Mouse (Mus musculus) forebrain, embryonic 14.5 days (tissue): ENCODE results near the gene Rsf1. TPM values are rescaled to one million over a fixed set of nuclear protein-coding genes. Genes with fewer than 3 reads are reported as not detected.

Source experiments
- ATAC-seq: fragments of 200-750 bp; cut with Nextera tagmentation; 2 replicates; pipeline ENCODE4 v1.8.0; 2017; ENCODE audit warnings: mild to moderate bottlenecking, moderate library complexity
- DNase-seq: peaks from one replicate; pipeline ENCODE4 v3.0.0-alpha.2; 2015; ENCODE audit warnings: low spot score
- H3K27ac ChIP-seq: fragments of 300-500 bp; sonication (generic); 2 replicates; pipeline ENCODE4 v1.5.1; 2014; ENCODE audit warnings: low read depth, mild to moderate bottlenecking, control low read depth, low read length, moderate library complexity
- H3K27me3 ChIP-seq: fragments of 300-500 bp; sonication (generic); replicated peaks from 2 replicates; pipeline ENCODE4 v1.6.1; 2014; ENCODE audit warnings: low read length, control low read depth, mixed read lengths; ENCODE audit not compliant: control insufficient read depth, insufficient read depth
- H3K36me3 ChIP-seq: fragments of 300-500 bp; sonication (generic); 2 replicates; pipeline ENCODE4 v1.6.1; 2014; ENCODE audit warnings: low read length, control low read depth; ENCODE audit not compliant: control insufficient read depth, insufficient read depth
- H3K4me1 ChIP-seq: fragments of 300-500 bp; sonication (generic); 2 replicates; pipeline ENCODE4 v1.6.1; 2014; ENCODE audit warnings: antibody characterized with exemption, low read length, control low read depth; ENCODE audit not compliant: control insufficient read depth, insufficient read depth
- H3K4me2 ChIP-seq: fragments of 300-500 bp; sonication (generic); 2 replicates; pipeline ENCODE4 v1.6.1; 2014; ENCODE audit warnings: mild to moderate bottlenecking, control low read depth, low read length
- H3K4me3 ChIP-seq: fragments of 300-500 bp; sonication (generic); 2 replicates; pipeline ENCODE4 v1.5.1; 2014; ENCODE audit warnings: low read depth, low read length, control low read depth
- H3K9ac ChIP-seq: fragments of 300-500 bp; sonication (generic); 2 replicates; pipeline ENCODE4 v1.6.1; 2014; ENCODE audit warnings: mild to moderate bottlenecking, low read length, control low read depth, moderate library complexity
- H3K9me3 ChIP-seq: fragments of 300-500 bp; sonication (generic); replicated peaks from 2 replicates; pipeline ENCODE4 v1.6.1; 2016; ENCODE audit warnings: low read length, control low read depth, mixed read lengths; ENCODE audit not compliant: control insufficient read depth
- whole genome bisulfite sequencing: fragments of 180-500 bp; shearing (Covaris S2); extraction: QIAGEN DNeasy Blood & Tissue Kit; methylation state at CpG from one replicate; pipeline ENCODE4 v1.1.7; 2014; 5-methylcytosine and 5-hydroxymethylcytosine counted together
- polyA plus RNA-seq: library from polyadenylated mRNA; unstranded; fragments of >200 nt; fragmentation: Nextera tagmentation; extraction: Ambion mirVana; gene quantifications from 2 replicates; pipeline ENCODE4 v1.2.1, GENCODE M21; 2014

Gene Rsf1
- polyA plus RNA-seq, 1 experiment from 2014 or later, result 21.4 TPM

DNA sequence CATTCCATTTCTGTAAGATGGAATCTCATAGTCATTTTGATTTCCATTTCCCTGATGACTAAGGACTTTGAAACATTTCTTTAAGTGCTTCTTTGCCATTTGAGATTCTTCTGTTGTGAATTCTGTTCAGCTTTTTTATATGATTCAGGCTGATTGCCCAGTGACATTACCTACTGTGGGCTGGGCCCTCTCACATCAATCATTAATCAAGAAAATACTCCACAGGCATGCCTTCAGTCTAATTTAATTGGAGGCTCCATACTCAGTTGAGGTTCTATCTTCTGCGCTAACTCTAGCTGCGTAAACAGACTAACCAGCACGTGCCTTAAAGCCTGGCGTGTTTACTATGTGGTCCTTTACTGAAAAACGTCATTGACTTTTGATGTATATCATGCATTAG lies 41.7 kb downstream of the Rsf1 start:
- no peaks in the 10 kb centered on the region for H3K4me1 ChIP-seq
- no peak overlapping the region for H3K27ac ChIP-seq
- no peaks in the 10 kb centered on the region for H3K9me3 ChIP-seq
- peaks cover 15% of the 10 kb centered on the region; the same call in 1 of the 2 replicates for H3K36me3 ChIP-seq
- no peaks in the 10 kb centered on the region for H3K27me3 ChIP-seq
- ATAC-seq (no peak), DNase-seq (no peak)
- H3K4me2 ChIP-seq, result no peak overlapping the region
- 98% methylated on average over 5 of the region's 5 CpGs for WGBS
- H3K9ac ChIP-seq, result no peak overlapping the region
- H3K4me3 ChIP-seq, result no peak overlapping the region

DNA sequence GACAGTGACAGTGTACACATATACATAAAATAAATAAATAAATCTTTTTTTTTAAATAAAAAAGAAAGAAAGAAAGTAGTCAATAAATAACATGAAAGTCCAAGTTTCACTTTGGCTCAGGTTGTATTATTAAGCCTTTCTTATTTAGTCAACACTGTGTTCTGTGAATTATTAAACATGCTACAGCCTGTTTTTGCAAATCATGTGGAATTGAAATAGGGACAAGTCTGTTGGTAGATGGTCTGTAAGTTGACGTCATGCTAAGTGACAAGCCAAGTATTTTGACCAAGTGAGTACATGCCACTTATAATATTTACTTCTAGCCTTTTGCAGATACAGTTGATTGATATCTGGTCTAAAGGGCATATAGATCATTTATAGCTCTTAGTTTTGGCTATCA lies 43.0 kb downstream of the Rsf1 start:
- Histone ChIP-seq H3K9ac (no peak overlapping the region), H3K36me3 (peaks cover 13% of the 10 kb centered on the region; the same call in 1 of the 2 replicates), H3K4me3 (no peak overlapping the region), H3K27me3 (no peaks in the 10 kb centered on the region), H3K4me2 (no peak overlapping the region), H3K9me3 (no peaks in the 10 kb centered on the region), H3K27ac (no peak overlapping the region), H3K4me1 (no peaks in the 10 kb centered on the region)
- WGBS, result 92% methylated on average over 1 of the region's 1 CpGs
- DNase-seq (no peak), ATAC-seq (no peak)

DNA sequence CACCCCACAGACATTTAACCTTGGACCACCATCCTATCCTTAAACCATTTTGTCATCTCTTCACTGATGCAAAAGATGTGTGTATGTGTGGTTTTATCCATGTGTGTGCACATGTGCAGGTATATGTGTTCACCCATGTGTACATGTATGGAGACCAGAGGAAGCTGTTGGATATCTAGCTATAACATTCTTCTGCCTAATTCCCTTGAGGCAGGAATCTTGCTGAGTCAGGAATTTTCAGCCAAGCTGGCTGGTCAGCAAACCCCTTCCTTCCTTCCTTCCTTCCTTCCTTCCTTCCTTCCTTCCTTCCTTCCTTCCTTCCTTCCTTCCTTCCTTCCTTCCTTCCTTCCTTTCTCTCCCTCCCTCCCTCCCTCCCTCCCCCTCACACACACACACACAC lies 43.7 kb downstream of the Rsf1 start:
- H3K4me2 ChIP-seq, result no peak overlapping the region
- H3K27ac ChIP-seq, result no peak overlapping the region
- DNase-seq, result no peak
- no peak for ATAC-seq
- 0 out of 2 replicates have a peak, but pooled peaks cover 6% of the 10 kb centered on the region for H3K36me3 ChIP-seq
- H3K4me1 ChIP-seq, result no peaks in the 10 kb centered on the region
- H3K9me3 ChIP-seq, result no peaks in the 10 kb centered on the region
- no peaks in the 10 kb centered on the region for H3K27me3 ChIP-seq
- no peak overlapping the region for H3K9ac ChIP-seq
- no peak overlapping the region for H3K4me3 ChIP-seq

DNA sequence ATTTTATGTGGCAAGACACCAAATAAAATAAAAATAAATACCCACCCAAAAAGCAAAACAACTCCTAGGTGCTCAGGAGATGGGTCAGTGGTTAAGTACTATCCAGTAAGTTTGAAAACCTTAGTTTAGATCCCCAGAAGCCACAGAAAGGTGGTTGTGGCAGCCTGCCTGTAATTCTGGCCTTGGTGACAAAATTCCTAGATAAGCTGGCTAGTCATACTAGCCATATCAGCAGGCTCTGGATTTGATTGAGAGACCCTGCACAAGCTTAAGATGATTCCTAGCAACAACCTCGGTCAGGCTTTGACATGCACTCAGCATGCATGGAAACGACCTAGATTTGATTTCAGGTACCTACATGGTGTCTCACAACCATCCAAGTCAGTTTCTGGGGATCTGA lies 49.7 kb downstream of the Rsf1 start:
- Histone ChIP-seq H3K27ac (no peak overlapping the region), H3K9me3 (no peaks in the 10 kb centered on the region), H3K27me3 (no peaks in the 10 kb centered on the region), H3K9ac (no peak overlapping the region), H3K36me3 (no peaks in the 10 kb centered on the region), H3K4me1 (no peaks in the 10 kb centered on the region), H3K4me2 (no peak overlapping the region), H3K4me3 (no peak overlapping the region)
- 76% methylated on average over 2 of the region's 2 CpGs for WGBS
- no peak for ATAC-seq
- no peak for DNase-seq

DNA sequence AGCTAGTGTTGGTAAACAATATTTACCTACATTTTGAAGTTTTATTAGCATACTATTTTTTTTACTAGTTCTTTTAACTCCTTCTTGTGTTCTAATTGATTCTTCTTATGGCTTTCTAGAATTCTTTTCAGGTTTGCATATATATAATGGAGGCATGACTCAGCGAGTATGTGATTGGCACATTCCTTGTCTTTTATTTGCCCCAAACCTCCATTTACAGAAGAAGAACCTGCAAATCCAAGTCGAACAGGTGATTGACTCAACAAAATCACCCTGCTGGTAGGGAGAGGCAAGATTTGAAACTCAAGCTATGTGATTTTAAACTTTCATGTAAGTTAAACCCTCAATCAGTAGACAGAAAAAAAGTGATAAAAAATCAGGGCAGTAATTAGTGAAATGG lies 51.6 kb downstream of the Rsf1 start:
- H3K4me3 ChIP-seq, result no peak overlapping the region
- H3K27me3 ChIP-seq, result no peaks in the 10 kb centered on the region
- H3K27ac ChIP-seq, result no peak overlapping the region
- DNase-seq (no peak), ATAC-seq (no peak)
- 54% methylated on average over 2 of the region's 2 CpGs for WGBS
- H3K4me1 ChIP-seq, result no peaks in the 10 kb centered on the region
- no peaks in the 10 kb centered on the region for H3K9me3 ChIP-seq
- peaks cover 3% of the 10 kb centered on the region; the same call in 1 of the 2 replicates for H3K36me3 ChIP-seq
- no peak overlapping the region for H3K4me2 ChIP-seq
- no peak overlapping the region for H3K9ac ChIP-seq

DNA sequence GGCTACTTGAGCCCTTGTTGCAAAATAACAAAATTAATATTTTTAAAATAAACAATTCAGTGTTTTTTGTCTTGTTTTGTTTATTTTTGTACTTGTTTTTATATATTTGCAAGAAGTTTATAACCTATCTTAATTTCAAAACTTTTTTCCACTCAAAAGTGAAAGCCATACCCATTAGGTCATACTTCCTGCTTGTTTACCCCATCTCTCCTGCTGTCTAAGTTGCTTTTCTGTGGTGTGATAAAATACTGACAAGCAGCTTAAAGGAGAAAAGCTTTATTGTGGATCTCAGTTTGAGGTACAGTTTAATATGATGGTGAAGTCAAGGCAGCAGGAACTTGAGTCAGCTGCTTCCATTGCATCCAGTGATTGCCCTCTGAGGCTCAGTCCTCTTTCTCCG lies 53.2 kb downstream of the Rsf1 start:
- ATAC-seq, result no peak

DNA sequence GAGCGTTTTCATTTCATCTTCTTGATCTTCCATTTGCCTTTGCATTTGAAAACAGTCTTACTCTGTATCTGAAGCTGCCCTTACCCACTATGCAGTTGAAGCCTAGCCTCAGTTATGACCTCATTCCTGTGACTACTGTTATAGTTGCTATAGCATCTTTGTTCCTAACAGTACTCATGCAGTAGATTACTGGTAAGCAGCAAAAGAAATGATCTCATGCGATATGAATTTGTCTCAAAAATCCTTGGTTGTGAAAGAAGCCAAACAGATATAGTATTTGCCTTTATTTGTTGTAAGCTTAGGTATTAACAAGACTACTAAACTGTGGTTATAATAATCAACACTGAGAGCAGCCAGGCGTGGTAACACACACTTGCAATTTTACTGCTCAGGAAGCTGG lies 65.4 kb downstream of the Rsf1 start:
- H3K36me3 ChIP-seq, result 0 out of 2 replicates have a peak, but pooled peaks cover 2% of the 10 kb centered on the region
- H3K27ac ChIP-seq, result no peak overlapping the region
- no peaks in the 10 kb centered on the region for H3K4me1 ChIP-seq
- H3K4me2 ChIP-seq, result no peak overlapping the region
- H3K4me3 ChIP-seq, result no peak overlapping the region
- DNase-seq, result no peak
- no peaks in the 10 kb centered on the region for H3K9me3 ChIP-seq
- no peaks in the 10 kb centered on the region for H3K27me3 ChIP-seq
- WGBS, result 86% methylated on average over 3 of the region's 3 CpGs
- ATAC-seq, result no peak
- H3K9ac ChIP-seq, result no peak overlapping the region

More for the DNA sequence above, 53.2 kb downstream of the Rsf1 start:
- Histone ChIP-seq H3K4me3 (no peak overlapping the region), H3K27me3 (no peaks in the 10 kb centered on the region), H3K4me2 (no peak overlapping the region), H3K9me3 (no peaks in the 10 kb centered on the region), H3K9ac (no peak overlapping the region), H3K27ac (no peak overlapping the region), H3K4me1 (no peaks in the 10 kb centered on the region), H3K36me3 (peaks cover 3% of the 10 kb centered on the region; the same call in 1 of the 2 replicates)
- DNase-seq, result no peak
- WGBS, result 87% methylated on average over 1 of the region's 1 CpGs

DNA sequence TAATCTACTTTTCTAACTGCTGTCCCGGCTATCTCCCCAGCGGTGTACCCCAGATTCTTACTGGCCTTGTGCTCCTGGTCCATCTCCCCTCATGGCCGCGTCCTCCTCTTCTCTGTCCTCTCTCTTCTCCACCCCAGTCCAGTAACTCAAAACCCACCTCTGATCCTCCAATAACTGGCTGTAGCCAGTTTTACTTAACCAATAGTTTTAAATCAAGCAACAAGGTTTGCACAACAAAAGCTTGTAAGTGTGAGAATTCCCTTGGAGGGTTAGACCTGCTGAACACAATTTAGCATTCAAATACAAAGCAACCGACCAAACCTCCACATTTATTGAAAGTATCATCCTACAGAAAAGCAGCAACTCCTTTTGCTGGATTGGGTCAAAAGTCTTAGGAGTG lies 68.0 kb downstream of the Rsf1 start:
- no peak overlapping the region for H3K4me3 ChIP-seq
- H3K27me3 ChIP-seq, result no peaks in the 10 kb centered on the region
- no peak for DNase-seq
- no peak for ATAC-seq
- no peak overlapping the region for H3K27ac ChIP-seq
- no peaks in the 10 kb centered on the region; the same call in 1 of the 2 replicates for H3K36me3 ChIP-seq
- H3K4me1 ChIP-seq, result no peaks in the 10 kb centered on the region
- H3K9ac ChIP-seq, result no peak overlapping the region
- H3K9me3 ChIP-seq, result no peaks in the 10 kb centered on the region
- no peak overlapping the region for H3K4me2 ChIP-seq
- 93% methylated on average over 5 of the region's 5 CpGs for WGBS

DNA sequence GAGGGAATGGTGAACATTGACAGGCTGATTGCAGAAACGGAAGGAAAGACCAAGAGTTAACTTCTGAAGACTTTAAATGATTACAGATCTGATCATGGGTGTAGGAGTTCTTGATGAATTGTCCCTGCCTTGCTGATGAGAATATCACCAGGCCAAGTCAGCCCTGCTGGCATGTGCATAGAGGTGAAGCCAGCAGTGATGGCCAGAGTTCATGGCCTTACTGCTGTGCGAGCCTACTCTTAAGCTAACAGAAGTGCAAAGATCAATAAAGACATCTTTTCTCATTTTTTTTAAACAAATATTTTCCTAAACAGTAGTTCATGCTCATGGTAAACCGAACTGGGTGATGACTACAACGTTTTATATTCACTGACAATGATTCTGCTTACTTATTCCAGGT lies 71.0 kb downstream of the Rsf1 start:
- WGBS, result 95% methylated on average over 4 of the region's 4 CpGs
- H3K36me3 ChIP-seq, result peaks cover 17% of the 10 kb centered on the region
- DNase-seq, result no peak
- H3K4me2 ChIP-seq, result no peak overlapping the region
- H3K9ac ChIP-seq, result no peak overlapping the region
- no peaks in the 10 kb centered on the region for H3K9me3 ChIP-seq
- no peak for ATAC-seq
- H3K27ac ChIP-seq, result no peak overlapping the region
- H3K4me3 ChIP-seq, result no peak overlapping the region
- no peaks in the 10 kb centered on the region for H3K4me1 ChIP-seq
- no peaks in the 10 kb centered on the region for H3K27me3 ChIP-seq
